Mouse (Mus musculus) central nervous system, embryonic 14 days (tissue): ENCODE measurements around the gene Zfp111. TPM values are rescaled to one million over a fixed set of nuclear protein-coding genes. Genes with fewer than 3 reads are reported as not detected.

Experiments used
- polyA plus RNA-seq: library from polyadenylated mRNA; depleted of rRNA; stranded (reverse); fragments of >200 nt; gene quantifications from 2 replicates; pipeline ENCODE4 v1.2.3, GENCODE M21; 2012; rRNA removed

Gene Zfp111
- 5.0 and 5.3 TPM in 2 replicates for polyA plus RNA-seq

GRCm38 (mm10) chr7:24211343-24211742, at the start of gene Zfp111:
Zfp111 (minus strand) TSS chr7:24211443.

GRCm38 (mm10) chr7:24254633-24255474, 43.6 kb upstream of the Zfp111 start, which contains the start of gene Zfp108:
Zfp108 (plus strand) TSS chr7:24254794.

GRCm38 (mm10) chr7:24237040-24237791, 26.0 kb upstream of the Zfp111 start, which contains the start of gene Zfp109:
Zfp109 (minus strand) TSS chr7:24237560.

GRCm38 (mm10) chr7:24174618-24175336, 36.5 kb downstream of the Zfp111 start, which contains the start of gene Zfp114:
Zfp114 (plus strand) TSS chr7:24175060.

Other genes with a start within 250 kb of the Zfp111 start
- gene Vmn1r181, start 236.8 kb downstream of the Zfp111 start, polyA plus RNA-seq = not detected in 2 replicates
- gene V1rd19, start 209.8 kb downstream of the Zfp111 start, polyA plus RNA-seq = not detected in 2 replicates
- not detected in 2 replicates for gene Vmn1r183, start 158.2 kb downstream of the Zfp111 start, polyA plus RNA-seq
- 33.7 and 35.4 TPM in 2 replicates for gene Zfp180, start 129.5 kb downstream of the Zfp111 start, polyA plus RNA-seq
- 6.0 and 6.2 TPM in 2 replicates for gene Zfp112, start 99.1 kb downstream of the Zfp111 start, polyA plus RNA-seq
- gene Zfp235, start 77.3 kb downstream of the Zfp111 start, polyA plus RNA-seq = 16.7 and 17.2 TPM in 2 replicates
- gene Zfp114, start 36.4 kb downstream of the Zfp111 start, polyA plus RNA-seq = 2.2 and 2.5 TPM in 2 replicates
- gene Zfp109, start 26.1 kb upstream of the Zfp111 start, polyA plus RNA-seq = 3.3 and 3.7 TPM in 2 replicates
- gene Zfp108, start 43.4 kb upstream of the Zfp111 start, polyA plus RNA-seq = 3.5 and 3.7 TPM in 2 replicates
- 7.4 and 7.7 TPM in 2 replicates for gene Zfp93, start 59.0 kb upstream of the Zfp111 start, polyA plus RNA-seq
- gene Zfp61, start 89.8 kb upstream of the Zfp111 start, polyA plus RNA-seq = 44.8 and 45.5 TPM in 2 replicates
- gene Zfp94, start 105.2 kb upstream of the Zfp111 start, polyA plus RNA-seq = 22.7 and 24.5 TPM in 2 replicates
- 0.09 and 0.11 TPM in 2 replicates for gene Tescl, start 122.5 kb upstream of the Zfp111 start, polyA plus RNA-seq
- not detected in 2 replicates for gene Lypd5, start 137.8 kb upstream of the Zfp111 start, polyA plus RNA-seq
- 0.88 and 2.0 TPM in 2 replicates for gene Kcnn4, start 158.8 kb upstream of the Zfp111 start, polyA plus RNA-seq
- gene Smg9, start 188.2 kb upstream of the Zfp111 start, polyA plus RNA-seq = 61.7 and 66.7 TPM in 2 replicates
- gene Irgc1, start 240.9 kb upstream of the Zfp111 start, polyA plus RNA-seq = not detected in 2 replicates